Mouse (Mus musculus) midbrain, embryonic 13.5 days (tissue): Measurements from ENCODE around the gene Cdk5rap2. TPM values are rescaled to one million over a fixed set of nuclear protein-coding genes. Genes with fewer than 3 reads are reported as not detected.
A peak's percentile ranks its signal among the peaks of the same experiment; 100 is the strongest.

Experiments used
- ATAC-seq: fragments of 200-750 bp; cut with Nextera tagmentation; 2 replicates; pipeline ENCODE4 v1.8.0; 2017; ENCODE audit warnings: mild to moderate bottlenecking, moderate TSS enrichment, moderate library complexity
- H3K27ac ChIP-seq: fragments of 300-500 bp; sonication (generic); 2 replicates; pipeline ENCODE4 v1.5.1; 2015; ENCODE audit warnings: inconsistent platforms, mild to moderate bottlenecking, moderate library complexity
- H3K27me3 ChIP-seq: fragments of 300-500 bp; sonication (generic); 2 replicates; pipeline ENCODE4 v1.6.1; 2015; ENCODE audit warnings: mild to moderate bottlenecking, inconsistent platforms
- H3K36me3 ChIP-seq: fragments of 300-500 bp; sonication (generic); 2 replicates; pipeline ENCODE4 v1.6.1; 2015; ENCODE audit warnings: mild to moderate bottlenecking, inconsistent platforms
- H3K4me1 ChIP-seq: fragments of 300-500 bp; sonication (generic); replicated peaks from 2 replicates; pipeline ENCODE4 v1.6.1; 2015; ENCODE audit warnings: inconsistent platforms
- H3K4me2 ChIP-seq: fragments of 300-500 bp; sonication (generic); replicated peaks from 2 replicates; pipeline ENCODE4 v1.6.1; 2015; ENCODE audit warnings: moderate library complexity, mild to moderate bottlenecking, inconsistent platforms
- H3K4me3 ChIP-seq: fragments of 300-500 bp; sonication (generic); replicated peaks from 2 replicates; pipeline ENCODE4 v1.5.1; 2015; ENCODE audit warnings: mild to moderate bottlenecking, inconsistent platforms
- H3K9ac ChIP-seq: fragments of 300-500 bp; sonication (generic); replicated peaks from 2 replicates; pipeline ENCODE4 v1.6.1; 2015; ENCODE audit warnings: mild to moderate bottlenecking, inconsistent platforms
- H3K9me3 ChIP-seq: fragments of 300-500 bp; sonication (generic); 2 replicates; pipeline ENCODE4 v1.6.1; 2016; ENCODE audit warnings: mild to moderate bottlenecking, inconsistent platforms
- WGBS: fragments of 180-500 bp; shearing (Covaris S2); methylation state at CpG from one replicate; pipeline ENCODE4 v1.1.7; 2015; 5-methylcytosine and 5-hydroxymethylcytosine counted together
- polyA plus RNA-seq: library from polyadenylated mRNA; unstranded; fragments of >200 nt; fragmentation: Nextera tagmentation; extraction: Ambion mirVana; gene quantifications from 2 replicates; pipeline ENCODE4 v1.2.1, GENCODE M21; 2015

Gene Cdk5rap2
- 11.4 and 14.2 TPM in 2 replicates for polyA plus RNA-seq

DNA sequence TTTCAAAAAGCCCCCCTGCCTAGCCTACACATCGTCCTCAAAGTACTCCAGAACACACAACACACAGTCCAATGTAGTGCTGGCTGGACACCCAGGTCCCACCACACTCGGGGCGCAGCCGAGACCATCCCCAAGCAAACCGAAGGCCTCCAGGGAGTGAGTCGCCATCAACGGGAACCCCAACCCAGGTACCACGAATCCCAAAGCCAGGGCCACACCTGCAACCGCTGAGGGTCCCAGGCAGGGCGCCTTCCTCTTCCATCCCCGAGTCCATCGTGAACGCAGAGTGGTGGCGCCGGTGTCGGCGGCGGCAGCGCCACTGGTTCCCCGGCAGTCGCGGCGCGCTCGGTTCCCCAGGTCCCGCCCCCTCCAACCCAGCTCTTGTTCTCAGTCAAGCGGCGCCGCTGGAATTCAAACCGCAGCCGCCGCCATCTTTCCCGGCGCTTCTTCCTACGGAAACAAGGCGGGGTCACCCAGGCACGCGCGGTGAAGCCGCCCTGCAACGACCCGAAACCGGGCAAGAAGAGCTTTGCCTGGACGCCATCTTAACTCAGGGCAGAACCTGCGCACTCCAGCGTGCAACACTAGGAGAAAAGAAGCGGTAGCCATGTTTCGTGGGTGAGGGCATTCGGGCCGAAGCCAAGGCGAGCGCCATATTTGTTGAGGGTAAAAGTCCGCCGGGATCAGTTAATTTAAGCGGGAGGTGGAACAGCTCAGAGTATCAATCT, at the start of gene Cdk5rap2:
Gene Cdk5rap2 (minus strand): TSS at position 450 of the 728 bp plus-strand sequence.
- 0 out of 2 replicates have a peak, but pooled peaks cover 3% of the 10 kb centered on the region for H3K27me3 ChIP-seq
- peak; percentile 98 for ATAC-seq

DNA sequence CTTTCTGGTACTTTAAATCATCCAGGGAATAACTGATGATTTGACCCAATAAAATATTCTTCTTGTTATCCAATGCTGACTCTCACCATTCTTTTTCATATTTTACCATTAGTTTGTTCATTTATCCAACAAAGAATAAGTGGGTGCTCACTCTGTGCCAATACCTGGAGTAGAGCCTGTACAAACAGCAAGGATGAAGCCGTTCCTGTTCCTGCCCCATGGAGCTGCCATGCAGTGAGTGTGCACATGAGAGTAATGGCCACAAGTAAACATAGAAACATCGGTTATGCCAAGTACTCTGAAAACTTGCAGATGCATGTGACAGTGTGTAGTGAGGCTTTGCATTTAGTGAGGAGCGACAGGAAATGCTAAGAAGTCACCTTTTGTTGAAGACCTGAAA, 41.9 kb upstream of the Cdk5rap2 start:
- ATAC-seq, result no peak
- Histone ChIP-seq H3K9me3 (no peaks in the 10 kb centered on the region), H3K4me3 (no peak overlapping the region), H3K4me2 (no peak overlapping the region), H3K27me3 (no peaks in the 10 kb centered on the region), H3K27ac (no peak overlapping the region), H3K4me1 (no peaks in the 10 kb centered on the region), H3K9ac (no peak overlapping the region), H3K36me3 (peaks cover 16% of the 10 kb centered on the region; the same call in 1 of the 2 replicates)
- WGBS, result 88% methylated on average over 3 of the region's 3 CpGs

More for the DNA sequence above, at the start of gene Cdk5rap2:
- Histone ChIP-seq H3K36me3 (no peaks in the 10 kb centered on the region), H3K27ac (peak within 1 kb of the TSS; percentile 80), H3K4me2 (peak within 1 kb of the TSS; percentile 71), H3K9me3 (no peaks in the 10 kb centered on the region), H3K4me3 (peak within 1 kb of the TSS; percentile 88), H3K9ac (peak within 1 kb of the TSS; percentile 85), H3K4me1 (peaks cover 38% of the 10 kb centered on the region)
- WGBS, result under 1% methylated on average over 45 of the region's 55 CpGs

DNA sequence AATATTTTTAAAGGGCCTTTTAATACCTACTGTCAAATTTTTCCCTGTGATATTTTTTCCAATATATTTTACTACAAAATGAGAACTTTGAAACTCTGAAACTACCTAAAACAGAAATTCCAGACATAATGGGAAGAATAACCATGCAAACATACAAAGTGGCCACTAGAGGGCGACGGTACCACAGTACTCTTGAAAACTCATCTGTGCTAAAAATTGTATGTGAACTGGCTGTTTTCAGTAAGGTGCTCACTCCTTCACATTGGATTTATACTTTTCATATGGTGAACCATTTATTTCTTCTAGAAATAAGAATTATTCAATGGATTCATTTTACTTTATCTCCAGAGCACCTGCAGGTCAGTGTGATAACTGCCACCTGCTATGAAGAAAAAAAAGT, 41.5 kb upstream of the Cdk5rap2 start:
- peaks cover 16% of the 10 kb centered on the region; the same call in 1 of the 2 replicates for H3K36me3 ChIP-seq
- ATAC-seq, result no peak
- H3K27ac ChIP-seq, result no peak overlapping the region
- H3K4me2 ChIP-seq, result no peak overlapping the region
- H3K4me3 ChIP-seq, result no peak overlapping the region
- under 1% methylated on average over 2 of the region's 2 CpGs for WGBS
- no peaks in the 10 kb centered on the region for H3K9me3 ChIP-seq
- H3K27me3 ChIP-seq, result no peaks in the 10 kb centered on the region
- no peak overlapping the region for H3K9ac ChIP-seq
- no peaks in the 10 kb centered on the region for H3K4me1 ChIP-seq

GRCm38 (mm10) chr4:70449668-70450067, 39.4 kb upstream of the Cdk5rap2 start:
- Histone ChIP-seq H3K9me3 (no peaks in the 10 kb centered on the region), H3K27me3 (no peaks in the 10 kb centered on the region), H3K4me1 (no peaks in the 10 kb centered on the region), H3K4me3 (no peak overlapping the region), H3K36me3 (peaks cover 8% of the 10 kb centered on the region; the same call in 1 of the 2 replicates), H3K4me2 (no peak overlapping the region), H3K9ac (no peak overlapping the region), H3K27ac (no peak overlapping the region)
- 92% methylated on average over 1 of the region's 1 CpGs for WGBS
- ATAC-seq, result no peak

DNA sequence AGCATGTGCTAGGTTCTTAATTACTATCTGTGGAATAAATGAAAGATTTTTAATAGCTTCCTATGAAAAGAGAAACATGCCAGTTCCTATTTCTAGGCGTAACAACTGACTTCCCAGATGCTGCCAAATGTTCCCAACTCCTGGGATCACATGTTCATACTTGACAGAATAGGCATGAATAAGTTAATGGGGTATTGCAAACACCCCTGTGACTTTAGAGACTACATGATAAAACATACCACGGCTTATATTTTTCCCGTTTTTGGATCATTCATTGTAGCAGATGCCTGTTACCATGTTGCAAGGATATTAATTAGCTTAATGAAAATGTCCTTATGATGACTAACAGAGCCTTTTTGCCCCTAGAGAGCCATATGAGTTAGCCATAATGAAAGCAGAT, 36.5 kb upstream of the Cdk5rap2 start:
- no peak overlapping the region for H3K27ac ChIP-seq
- H3K4me2 ChIP-seq, result no peak overlapping the region
- H3K4me3 ChIP-seq, result no peak overlapping the region
- H3K4me1 ChIP-seq, result no peaks in the 10 kb centered on the region
- no peaks in the 10 kb centered on the region for H3K9me3 ChIP-seq
- no peak overlapping the region for H3K9ac ChIP-seq
- WGBS, result 84% methylated on average over 3 of the region's 3 CpGs
- H3K36me3 ChIP-seq, result 0 out of 2 replicates have a peak, but pooled peaks cover 3% of the 10 kb centered on the region
- ATAC-seq, result no peak
- H3K27me3 ChIP-seq, result no peaks in the 10 kb centered on the region

DNA sequence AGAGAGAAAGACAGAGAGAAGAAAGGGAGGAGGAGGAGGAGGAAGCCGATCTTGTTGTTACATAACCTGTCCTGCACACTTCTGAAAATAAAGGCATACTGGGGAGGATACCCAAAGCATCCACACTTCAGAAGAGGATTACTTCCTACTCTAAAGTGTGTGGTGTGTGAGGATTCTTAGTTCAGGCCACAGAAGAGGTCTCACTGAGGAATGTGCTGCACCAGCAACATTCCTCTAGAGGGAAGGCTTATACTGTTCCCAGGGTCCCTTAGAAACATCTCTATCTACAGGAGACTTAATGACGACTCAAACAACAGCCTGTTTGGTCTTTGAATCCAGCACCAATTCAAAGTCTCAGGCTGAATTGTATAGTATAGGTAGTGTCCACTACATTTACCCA, 10.0 kb upstream of the Cdk5rap2 start:
- no peak for ATAC-seq
- Histone ChIP-seq H3K4me2 (no peak overlapping the region), H3K4me3 (no peak overlapping the region), H3K9ac (no peak overlapping the region), H3K36me3 (no peaks in the 10 kb centered on the region), H3K27me3 (no peaks in the 10 kb centered on the region), H3K4me1 (no peaks in the 10 kb centered on the region), H3K9me3 (no peaks in the 10 kb centered on the region), H3K27ac (no peak overlapping the region)
- WGBS, result 68% methylated on average over 2 of the region's 2 CpGs

- peaks cover 29% of the 10 kb centered on the region for H3K4me1 ChIP-seq
- 28% methylated on average over 2 of the region's 2 CpGs for WGBS
- no peak overlapping the region for H3K27ac ChIP-seq
- 0 out of 2 replicates have a peak, but pooled peaks cover 3% of the 10 kb centered on the region for H3K27me3 ChIP-seq
- no peak for ATAC-seq
- H3K9me3 ChIP-seq, result no peaks in the 10 kb centered on the region
- no peak overlapping the region for H3K9ac ChIP-seq
- H3K36me3 ChIP-seq, result no peaks in the 10 kb centered on the region
- H3K4me3 ChIP-seq, result no peak overlapping the region
- no peak overlapping the region for H3K4me2 ChIP-seq
Measured at GRCm38 (mm10) chr4:70412126-70412525, 1.9 kb upstream of the Cdk5rap2 start.

- peak overlapping the region; percentile 88 for H3K4me3 ChIP-seq
- no peak; the same call in 1 of the 2 replicates for ATAC-seq
- no peak overlapping the region for H3K27ac ChIP-seq
- 18% methylated on average over 9 of the region's 9 CpGs for WGBS
- peak overlapping the region; percentile 85 for H3K9ac ChIP-seq
- no peaks in the 10 kb centered on the region for H3K36me3 ChIP-seq
- H3K9me3 ChIP-seq, result no peaks in the 10 kb centered on the region
- peaks cover 38% of the 10 kb centered on the region for H3K4me1 ChIP-seq
- H3K27me3 ChIP-seq, result 0 out of 2 replicates have a peak, but pooled peaks cover 3% of the 10 kb centered on the region
- H3K4me2 ChIP-seq, result peak overlapping the region; percentile 71
Measured at GRCm38 (mm10) chr4:70409456-70409855, 787 bp downstream of the Cdk5rap2 start.

DNA sequence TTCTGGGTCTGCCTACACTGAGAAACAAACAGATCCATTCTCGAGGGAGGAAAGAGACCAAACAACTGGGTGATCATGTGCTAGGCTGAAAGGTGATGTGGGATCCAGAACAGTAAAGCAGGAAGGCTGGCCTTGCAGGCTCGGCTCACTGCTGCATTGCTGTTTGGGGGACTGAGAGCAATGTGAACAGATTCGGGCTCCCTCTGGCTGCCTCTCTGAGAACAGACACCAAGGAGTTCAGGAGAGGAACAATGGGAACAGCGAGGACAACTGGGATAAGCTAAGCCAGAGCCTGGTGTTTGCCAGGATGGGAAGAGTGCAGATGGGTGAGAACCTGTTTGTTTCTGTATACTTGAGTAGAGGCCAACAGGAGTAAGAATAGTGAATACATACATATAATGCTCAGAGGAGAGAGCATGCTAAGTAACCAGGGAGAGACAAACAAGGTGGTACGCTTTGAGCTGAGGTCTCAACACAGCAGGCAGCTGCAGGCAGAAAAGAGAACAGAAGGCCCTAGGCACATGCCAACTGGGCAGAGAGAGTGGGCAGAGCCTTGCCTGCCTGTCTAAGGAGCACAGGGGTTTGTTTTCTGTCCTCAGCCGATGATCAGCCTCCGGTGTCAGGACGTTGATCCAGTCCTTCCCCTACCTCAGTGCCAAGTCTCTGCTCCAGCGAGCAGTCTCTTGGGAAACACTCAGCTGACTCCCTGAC, 8.0 kb downstream of the Cdk5rap2 start:
- peaks cover 10% of the 10 kb centered on the region for H3K4me1 ChIP-seq
- no peaks in the 10 kb centered on the region for H3K9me3 ChIP-seq
- peak overlapping the region; percentile 40 for H3K27ac ChIP-seq
- peak; percentile 85 for ATAC-seq
- H3K36me3 ChIP-seq, result peaks cover 21% of the 10 kb centered on the region
- H3K4me3 ChIP-seq, result no peak overlapping the region
- no peak overlapping the region for H3K4me2 ChIP-seq
- 51% methylated on average over 9 of the region's 9 CpGs for WGBS
- no peak overlapping the region for H3K9ac ChIP-seq
- no peaks in the 10 kb centered on the region for H3K27me3 ChIP-seq

DNA sequence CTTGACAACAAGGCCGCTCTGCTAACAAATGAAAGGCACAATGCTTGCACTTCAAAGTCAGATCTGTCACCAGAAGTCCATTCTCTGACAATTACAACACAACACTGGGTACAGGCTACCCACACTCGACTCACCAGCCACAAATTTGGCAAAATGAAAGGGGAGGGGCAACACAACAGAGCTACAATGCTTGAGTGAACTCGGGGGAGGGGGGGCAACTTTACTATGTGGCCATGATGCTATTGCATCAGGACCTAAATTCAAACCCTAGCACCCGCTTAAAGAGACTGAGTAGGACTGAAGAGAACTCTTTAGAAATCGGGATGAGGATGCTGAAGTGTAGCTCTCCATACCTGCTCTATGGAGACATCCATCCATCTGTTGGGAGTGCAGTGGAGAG, 10.8 kb downstream of the Cdk5rap2 start:
- H3K36me3 ChIP-seq, result peaks cover 21% of the 10 kb centered on the region
- H3K4me1 ChIP-seq, result no peaks in the 10 kb centered on the region; the same call in 1 of the 2 replicates
- no peak overlapping the region for H3K27ac ChIP-seq
- no peak for ATAC-seq
- no peak overlapping the region for H3K4me2 ChIP-seq
- H3K9ac ChIP-seq, result no peak overlapping the region
- H3K9me3 ChIP-seq, result no peaks in the 10 kb centered on the region
- 87% methylated on average over 5 of the region's 5 CpGs for WGBS
- no peak overlapping the region for H3K4me3 ChIP-seq
- H3K27me3 ChIP-seq, result no peaks in the 10 kb centered on the region

- Histone ChIP-seq H3K9me3 (no peaks in the 10 kb centered on the region), H3K27me3 (no peaks in the 10 kb centered on the region), H3K36me3 (peaks cover 22% of the 10 kb centered on the region), H3K9ac (no peak overlapping the region), H3K4me3 (no peak overlapping the region), H3K27ac (no peak overlapping the region), H3K4me2 (no peak overlapping the region), H3K4me1 (no peaks in the 10 kb centered on the region; the same call in 1 of the 2 replicates)
- 89% methylated on average over 2 of the region's 2 CpGs for whole genome bisulfite sequencing
- no peak for ATAC-seq
Measured at GRCm38 (mm10) chr4:70399074-70399473, 11.2 kb downstream of the Cdk5rap2 start.

GRCm38 (mm10) chr4:70398088-70398487, 12.2 kb downstream of the Cdk5rap2 start:
- peaks cover 27% of the 10 kb centered on the region for H3K36me3 ChIP-seq
- H3K4me1 ChIP-seq, result no peaks in the 10 kb centered on the region; the same call in 1 of the 2 replicates
- WGBS, result 87% methylated on average over 4 of the region's 4 CpGs
- H3K9ac ChIP-seq, result no peak overlapping the region
- no peaks in the 10 kb centered on the region for H3K9me3 ChIP-seq
- H3K4me2 ChIP-seq, result no peak overlapping the region
- H3K27ac ChIP-seq, result no peak overlapping the region
- no peak overlapping the region for H3K4me3 ChIP-seq
- ATAC-seq, result no peak
- H3K27me3 ChIP-seq, result no peaks in the 10 kb centered on the region
